Mouse (Mus musculus) heart, postnatal 0 days (tissue): Measurements from ENCODE around the gene Rhebl1.

Source experiments
- CTCF ChIP-seq: IDR thresholded peaks from 2 replicates; pipeline ENCODE4 v1.5.1; 2016; ENCODE audit warnings: antibody characterized with exemption, control low read depth, low read depth
- EP300 ChIP-seq: IDR thresholded peaks from 2 replicates; pipeline ENCODE4 v1.6.1; 2016; ENCODE audit warnings: antibody characterized with exemption, low read depth

DNA sequence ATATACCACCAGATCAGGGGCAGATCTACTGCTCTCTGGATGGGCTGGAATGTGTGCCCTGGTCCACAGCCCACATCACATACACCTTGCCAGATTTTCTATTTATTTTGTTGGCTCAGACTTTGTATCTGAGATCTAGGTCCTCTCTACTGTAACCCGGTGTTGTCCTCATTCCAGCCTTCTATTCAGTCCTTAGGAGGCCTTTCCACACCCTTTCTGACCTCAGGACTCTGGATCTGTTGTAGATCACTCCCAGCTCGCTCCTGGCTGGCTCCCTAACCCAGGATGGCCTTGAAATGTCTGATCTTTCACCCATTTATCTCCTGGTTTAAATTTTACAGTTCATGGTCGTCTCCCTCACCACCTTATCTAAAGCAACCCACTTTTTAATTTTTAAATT is 30.3 kb upstream of the Rhebl1 start:
- no peak for TF ChIP-seq CTCF
- no peak for TF ChIP-seq EP300
